Mouse (Mus musculus) liver, embryonic 15.5 days (tissue): ENCODE data around the gene Ntrk2. TPM values are rescaled to one million over a fixed set of nuclear protein-coding genes. Genes with fewer than 3 reads are reported as not detected.
"Not testable (repeated sequence)": the region's sequence is repeated elsewhere in the genome, so short reads cannot be mapped to it uniquely, and the experiment has no call there.

Source experiments
- ATAC-seq: fragments of 200-750 bp; cut with Nextera tagmentation; 2 replicates; pipeline ENCODE4 v1.8.0; 2017; ENCODE audit warnings: moderate number of reproducible peaks, mild to moderate bottlenecking, moderate library complexity; ENCODE audit not compliant: insufficient read depth
- H3K27ac ChIP-seq: fragments of 300-500 bp; sonication (generic); replicated peaks from 2 replicates; pipeline ENCODE4 v1.5.1; 2015; ENCODE audit warnings: mild to moderate bottlenecking, inconsistent platforms
- H3K27me3 ChIP-seq: fragments of 300-500 bp; sonication (generic); 2 replicates; pipeline ENCODE4 v1.6.1; 2015; ENCODE audit warnings: mild to moderate bottlenecking, inconsistent platforms
- H3K36me3 ChIP-seq: fragments of 300-500 bp; sonication (generic); replicated peaks from 2 replicates; pipeline ENCODE4 v1.6.1; 2015; ENCODE audit warnings: moderate library complexity, mild to moderate bottlenecking, inconsistent platforms
- H3K4me1 ChIP-seq: fragments of 300-500 bp; sonication (generic); replicated peaks from 2 replicates; pipeline ENCODE4 v1.6.1; 2015; ENCODE audit warnings: inconsistent platforms
- H3K4me2 ChIP-seq: fragments of 300-500 bp; sonication (generic); 2 replicates; pipeline ENCODE4 v1.6.1; 2015; ENCODE audit warnings: moderate library complexity, mild to moderate bottlenecking, inconsistent platforms
- H3K4me3 ChIP-seq: fragments of 300-500 bp; sonication (generic); replicated peaks from 2 replicates; pipeline ENCODE4 v1.5.1; 2015; ENCODE audit warnings: mild to moderate bottlenecking, inconsistent platforms
- H3K9ac ChIP-seq: fragments of 300-500 bp; sonication (generic); 2 replicates; pipeline ENCODE4 v1.6.1; 2015; ENCODE audit warnings: moderate library complexity, mild to moderate bottlenecking, inconsistent platforms
- H3K9me3 ChIP-seq: fragments of 300-500 bp; sonication (generic); replicated peaks from 2 replicates; pipeline ENCODE4 v1.6.1; 2016; ENCODE audit warnings: inconsistent platforms
- WGBS: fragments of 180-500 bp; shearing (Covaris S2); methylation state at CpG from one replicate; pipeline ENCODE4 v1.1.7; 2015; ENCODE audit warnings: mixed read lengths; ENCODE audit not compliant: insufficient replicate concordance; 5-methylcytosine and 5-hydroxymethylcytosine counted together
- polyA plus RNA-seq: library from polyadenylated mRNA; unstranded; fragments of >200 nt; fragmentation: Nextera tagmentation; extraction: Ambion mirVana; gene quantifications from 2 replicates; pipeline ENCODE4 v1.2.1, GENCODE M21; 2015

The Ntrk2 gene
- polyA plus RNA-seq, 1 experiment from 2014 or later: 0.23 TPM

- ATAC-seq: no peak
- no peaks in the 10 kb centered on the region for H3K36me3 ChIP-seq
- no peak overlapping the region for H3K4me2 ChIP-seq
- 64% methylated on average over 4 of the region's 4 CpGs for WGBS
- no peaks in the 10 kb centered on the region for H3K27me3 ChIP-seq
- H3K4me1 ChIP-seq: no peaks in the 10 kb centered on the region
- no peak overlapping the region for H3K27ac ChIP-seq
- H3K4me3 ChIP-seq: no peak overlapping the region
- H3K9me3 ChIP-seq: no peaks in the 10 kb centered on the region
- no peak overlapping the region for H3K9ac ChIP-seq
Measured at GRCm38 (mm10) chr13:59089016-59089415, 282.6 kb downstream of the Ntrk2 start.

- no peak overlapping the region for H3K4me3 ChIP-seq
- no peak for ATAC-seq
Measured at GRCm38 (mm10) chr13:59091138-59091971, 285.0 kb downstream of the Ntrk2 start.

GRCm38 (mm10) chr13:59092045-59092857 is 285.9 kb downstream of the Ntrk2 start:
- no peak overlapping the region for H3K9ac ChIP-seq
- no peak overlapping the region for H3K4me3 ChIP-seq
- H3K36me3 ChIP-seq: no peaks in the 10 kb centered on the region
- 46% methylated on average over 10 of the region's 10 CpGs for WGBS
- H3K27me3 ChIP-seq: no peaks in the 10 kb centered on the region
- no peaks in the 10 kb centered on the region for H3K9me3 ChIP-seq
- H3K27ac ChIP-seq: no peak overlapping the region
- no peak overlapping the region for H3K4me2 ChIP-seq
- no peaks in the 10 kb centered on the region for H3K4me1 ChIP-seq
- no peak for ATAC-seq

More at GRCm38 (mm10) chr13:59091138-59091971, 285.0 kb downstream of the Ntrk2 start:
- no peaks in the 10 kb centered on the region for H3K4me1 ChIP-seq
- H3K9ac ChIP-seq: no peak overlapping the region
- WGBS: 41% methylated on average over 13 of the region's 13 CpGs
- no peak overlapping the region for H3K4me2 ChIP-seq
- no peak overlapping the region for H3K27ac ChIP-seq
- no peaks in the 10 kb centered on the region for H3K27me3 ChIP-seq
- no peaks in the 10 kb centered on the region for H3K9me3 ChIP-seq
- no peaks in the 10 kb centered on the region for H3K36me3 ChIP-seq

GRCm38 (mm10) chr13:59092858-59093154 is 286.4 kb downstream of the Ntrk2 start:
- Histone ChIP-seq H3K27me3 (no peaks in the 10 kb centered on the region), H3K9me3 (no peaks in the 10 kb centered on the region), H3K27ac (no peak overlapping the region), H3K36me3 (no peaks in the 10 kb centered on the region), H3K9ac (no peak overlapping the region), H3K4me1 (no peaks in the 10 kb centered on the region), H3K4me2 (no peak overlapping the region), H3K4me3 (no peak overlapping the region)
- ATAC-seq: no peak
- 30% methylated on average over 4 of the region's 4 CpGs for WGBS

- H3K9me3 ChIP-seq: no peaks in the 10 kb centered on the region
- no peak for ATAC-seq
- H3K4me2 ChIP-seq: no peak overlapping the region
- H3K27ac ChIP-seq: no peak overlapping the region
- H3K36me3 ChIP-seq: no peaks in the 10 kb centered on the region
- WGBS: 70% methylated on average over 7 of the region's 7 CpGs
- H3K9ac ChIP-seq: no peak overlapping the region
- H3K27me3 ChIP-seq: no peaks in the 10 kb centered on the region
- no peaks in the 10 kb centered on the region for H3K4me1 ChIP-seq
- no peak overlapping the region for H3K4me3 ChIP-seq
Measured at GRCm38 (mm10) chr13:59094722-59095121, 288.4 kb downstream of the Ntrk2 start.

- H3K9me3 ChIP-seq: no peaks in the 10 kb centered on the region
- 43% methylated on average over 10 of the region's 10 CpGs for WGBS
- H3K27ac ChIP-seq: no peak overlapping the region
- H3K4me2 ChIP-seq: no peak overlapping the region
- H3K9ac ChIP-seq: no peak overlapping the region
- H3K27me3 ChIP-seq: no peaks in the 10 kb centered on the region
- no peak overlapping the region for H3K4me3 ChIP-seq
- ATAC-seq: no peak
- H3K4me1 ChIP-seq: no peaks in the 10 kb centered on the region
- H3K36me3 ChIP-seq: no peaks in the 10 kb centered on the region
Measured at GRCm38 (mm10) chr13:59095811-59096391, 289.5 kb downstream of the Ntrk2 start.

- WGBS: 37% methylated on average over 10 of the region's 10 CpGs
- Histone ChIP-seq H3K27me3 (no peaks in the 10 kb centered on the region), H3K27ac (no peak overlapping the region), H3K9ac (no peak overlapping the region), H3K4me1 (no peaks in the 10 kb centered on the region), H3K4me3 (no peak overlapping the region), H3K9me3 (no peaks in the 10 kb centered on the region), H3K4me2 (no peak overlapping the region), H3K36me3 (no peaks in the 10 kb centered on the region)
- no peak for ATAC-seq
Measured at GRCm38 (mm10) chr13:59100086-59100485, 293.7 kb downstream of the Ntrk2 start.

- not testable (repeated sequence) for H3K9me3 ChIP-seq, H3K4me3 ChIP-seq, H3K9ac ChIP-seq, H3K36me3 ChIP-seq, H3K4me1 ChIP-seq, ATAC-seq, H3K4me2 ChIP-seq, H3K27ac ChIP-seq, H3K27me3 ChIP-seq
- 81% methylated on average over 10 of the region's 10 CpGs for WGBS
Measured at GRCm38 (mm10) chr13:59107791-59108190, 301.4 kb downstream of the Ntrk2 start.

- Histone ChIP-seq H3K36me3 (no peaks in the 10 kb centered on the region), H3K9me3 (peaks cover 7% of the 10 kb centered on the region; the same call in 1 of the 2 replicates), H3K4me1 (no peaks in the 10 kb centered on the region), H3K27ac (no peak overlapping the region), H3K4me2 (no peak overlapping the region), H3K27me3 (no peaks in the 10 kb centered on the region), H3K9ac (no peak overlapping the region), H3K4me3 (no peak overlapping the region)
- WGBS: 67% methylated on average over 5 of the region's 5 CpGs
- ATAC-seq: no peak
Measured at GRCm38 (mm10) chr13:59110107-59110506, 303.7 kb downstream of the Ntrk2 start.

- Histone ChIP-seq H3K36me3 (no peaks in the 10 kb centered on the region), H3K4me1 (no peaks in the 10 kb centered on the region), H3K9ac (no peak overlapping the region), H3K27me3 (no peaks in the 10 kb centered on the region), H3K27ac (no peak overlapping the region), H3K4me3 (no peak overlapping the region), H3K9me3 (peaks cover 11% of the 10 kb centered on the region; the same call in 1 of the 2 replicates), H3K4me2 (no peak overlapping the region)
- no peak for ATAC-seq
- WGBS: 74% methylated on average over 1 of the region's 1 CpGs
Measured at GRCm38 (mm10) chr13:59114684-59115083, 308.3 kb downstream of the Ntrk2 start.

- H3K27me3 ChIP-seq: no peaks in the 10 kb centered on the region
- H3K4me2 ChIP-seq: no peak overlapping the region
- H3K27ac ChIP-seq: no peak overlapping the region
- H3K4me1 ChIP-seq: no peaks in the 10 kb centered on the region
- 86% methylated on average over 14 of the region's 14 CpGs for WGBS
- ATAC-seq: no peak
- peaks cover 11% of the 10 kb centered on the region; the same call in 1 of the 2 replicates for H3K9me3 ChIP-seq
- H3K36me3 ChIP-seq: no peaks in the 10 kb centered on the region
- H3K4me3 ChIP-seq: no peak overlapping the region
- H3K9ac ChIP-seq: no peak overlapping the region
Measured at GRCm38 (mm10) chr13:59115551-59115950, 309.2 kb downstream of the Ntrk2 start.
